Mouse (Mus musculus): Measurements from ENCODE around the gene Lamtor5.

DNA sequence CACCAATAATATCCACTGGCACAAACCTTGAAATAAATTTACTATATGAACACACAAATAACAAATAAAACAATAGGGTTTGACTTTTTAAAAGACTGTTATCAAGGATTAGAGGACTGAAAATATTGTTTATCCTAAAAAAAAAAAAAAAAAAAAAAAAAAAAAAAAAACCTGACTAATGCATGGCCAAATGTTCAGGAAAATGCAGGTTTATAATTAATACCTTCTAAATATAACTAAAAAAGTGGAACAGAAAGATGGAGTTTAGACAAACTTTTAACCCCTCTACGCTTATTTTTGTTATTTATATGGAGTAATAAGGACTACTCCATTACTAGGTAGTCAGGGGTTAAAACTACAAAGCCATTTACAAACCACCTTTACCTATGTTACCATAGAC, 47.8 kb downstream of the Lamtor5 start:
- TF ChIP-seq CTCF (IDR thresholded peaks at IDR 0.05; ENCODE audit: low read depth, low read length) (no peak), POLR2A (IDR thresholded peaks at IDR 0.05; ENCODE audit: extremely low read depth, insufficient read depth, low read length) (no peak)

Measured in liver, adult 2 months (tissue).